Mouse (Mus musculus) forelimb bud, embryonic 11.5 days (tissue): ENCODE results near the gene Dnase1.
"Not testable (repeated sequence)": the region's sequence is repeated elsewhere in the genome, so short reads cannot be mapped to it uniquely, and the experiment has no call there.

ENCODE experiments used
- DNase-seq: peaks from one replicate; pipeline ENCODE4 v3.0.0-alpha.2; 2012; ENCODE audit warnings: low read depth, low spot score

Gene Dnase1

GRCm38 (mm10) chr16:4036807-4037206 lies at the start of gene Dnase1:
Gene Dnase1, plus strand, starts transcription at chr16:4036942.
- no peak for DNase-seq

DNA sequence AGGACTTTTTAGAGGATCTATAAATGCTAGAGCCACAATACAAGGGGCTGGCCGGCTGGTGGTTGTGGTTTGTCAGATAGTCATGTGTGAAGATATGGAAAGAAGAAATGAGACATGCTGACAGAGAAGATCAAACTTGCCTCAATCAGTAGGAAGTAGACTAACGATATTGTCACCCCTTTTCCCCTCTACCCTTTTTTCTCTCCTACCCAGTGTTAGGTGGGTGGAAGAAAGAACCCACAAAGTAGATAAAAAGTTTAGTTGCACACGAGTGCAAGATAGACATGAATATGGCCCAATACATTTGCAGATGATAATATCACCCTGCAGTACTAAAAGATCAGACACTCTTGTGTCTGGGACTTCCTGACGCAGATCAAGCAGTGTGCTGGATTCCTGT lies 48.3 kb upstream of the Dnase1 start:
- no peak for DNase-seq

GRCm38 (mm10) chr16:4003489-4004398 lies 33.0 kb upstream of the Dnase1 start, which contains the start of gene Slx4:
Gene Slx4, minus strand, starts transcription at chr16:4003770.
- DNase-seq: peak; percentile 99

DNA sequence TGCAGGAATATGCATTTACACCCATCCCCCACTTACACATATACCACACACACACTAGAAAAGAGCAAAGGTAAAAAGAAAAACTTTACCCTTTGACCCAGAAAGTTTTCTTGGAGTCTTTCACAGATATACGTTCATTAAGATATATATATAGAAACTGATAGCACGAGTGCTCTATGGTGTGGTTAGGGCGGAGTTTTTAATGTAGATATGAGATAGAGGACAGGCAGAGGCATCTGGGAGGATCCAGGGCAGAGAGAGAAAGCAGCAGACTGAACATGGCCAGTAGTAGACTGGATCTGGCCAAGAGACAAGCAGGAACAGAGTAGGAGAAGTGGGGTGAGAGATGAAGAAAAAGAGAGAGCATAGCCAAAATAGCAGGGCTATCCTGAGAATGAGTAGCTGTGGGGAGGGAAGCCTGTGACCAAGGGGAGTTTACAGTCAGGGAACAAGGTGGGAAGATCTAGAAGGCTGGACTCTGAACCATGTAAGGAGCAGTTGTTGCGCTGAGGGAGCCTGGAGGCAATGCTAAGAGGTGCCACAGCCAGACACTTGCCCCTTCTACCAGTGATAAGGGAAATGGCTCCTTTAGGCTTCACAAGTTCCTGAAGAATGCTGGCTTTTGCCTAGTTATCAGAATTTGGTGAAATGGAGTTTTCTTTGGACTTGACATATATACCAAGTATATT lies 23.7 kb upstream of the Dnase1 start:
- no peak for DNase-seq

DNA sequence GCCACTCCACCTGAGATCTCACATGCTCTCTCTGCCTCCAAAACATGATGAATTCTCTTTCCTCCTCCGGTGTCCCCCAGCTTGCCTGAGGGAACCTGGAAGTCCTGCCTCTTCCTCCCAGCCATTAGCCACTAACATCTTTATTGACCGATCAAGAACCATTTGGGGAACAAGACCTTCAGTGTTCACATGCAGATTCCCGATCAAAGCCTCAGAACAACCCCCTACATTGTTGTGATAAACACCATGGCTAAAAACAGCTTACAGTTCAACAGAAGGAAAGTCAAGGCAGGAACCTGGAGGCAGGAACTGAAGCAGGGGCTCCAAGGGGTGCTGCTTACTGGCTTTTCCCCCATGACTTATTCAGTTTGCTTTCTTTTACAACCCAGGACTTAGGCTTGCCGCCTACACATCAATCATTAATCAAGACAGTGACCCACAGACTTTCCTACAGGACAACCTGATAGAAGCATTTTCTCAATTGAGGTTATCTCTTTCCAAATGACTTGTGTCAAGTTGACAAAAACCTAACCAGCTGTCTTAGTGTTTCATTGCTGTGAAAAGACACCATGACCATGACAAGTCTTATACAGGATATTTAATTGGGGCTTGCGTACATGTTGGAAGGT lies 22.6 kb upstream of the Dnase1 start:
- no peak for DNase-seq

DNA sequence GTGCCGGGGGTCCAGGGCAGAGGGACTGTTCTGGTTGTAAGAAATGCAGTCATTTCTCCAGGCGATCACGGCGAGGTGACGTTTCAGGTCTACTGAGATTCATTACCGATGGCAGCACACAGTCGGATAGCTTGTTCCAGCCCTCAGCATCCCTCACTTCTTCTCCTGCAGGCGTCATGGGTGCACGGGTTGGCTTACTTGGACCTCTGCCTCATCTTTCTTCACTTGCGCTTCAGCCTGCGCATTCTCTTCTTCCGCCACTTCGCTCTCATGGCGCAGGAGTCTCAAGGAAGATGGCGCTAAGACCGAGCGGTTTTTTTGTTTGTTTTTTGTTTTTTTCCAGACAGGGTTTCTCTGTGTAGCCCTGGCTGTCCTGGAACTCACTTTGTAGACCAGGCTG lies 20.0 kb upstream of the Dnase1 start:
- DNase-seq: not testable (repeated sequence)

GRCm38 (mm10) chr16:4017466-4017865 lies 19.3 kb upstream of the Dnase1 start:
- DNase-seq: not testable (repeated sequence)

DNA sequence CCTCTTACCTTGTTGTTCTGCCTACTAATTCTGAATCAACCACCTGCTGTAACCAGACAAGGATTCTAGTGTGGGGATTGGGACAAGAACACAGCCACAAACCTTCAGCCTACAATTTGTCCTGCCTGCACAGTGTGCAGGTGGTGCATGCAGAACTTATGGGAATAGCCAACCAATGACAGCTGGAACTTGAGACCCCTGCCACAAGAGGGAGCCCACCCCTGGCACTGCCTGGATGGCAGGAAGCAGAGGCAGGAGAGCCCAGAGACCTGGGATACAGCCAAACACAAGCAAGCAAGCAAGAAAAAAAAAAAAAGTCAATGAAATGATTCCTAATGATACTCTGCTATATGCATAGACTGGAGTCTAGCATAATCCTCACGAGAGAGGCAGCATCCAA lies 15.5 kb upstream of the Dnase1 start:
- DNase-seq: no peak

DNA sequence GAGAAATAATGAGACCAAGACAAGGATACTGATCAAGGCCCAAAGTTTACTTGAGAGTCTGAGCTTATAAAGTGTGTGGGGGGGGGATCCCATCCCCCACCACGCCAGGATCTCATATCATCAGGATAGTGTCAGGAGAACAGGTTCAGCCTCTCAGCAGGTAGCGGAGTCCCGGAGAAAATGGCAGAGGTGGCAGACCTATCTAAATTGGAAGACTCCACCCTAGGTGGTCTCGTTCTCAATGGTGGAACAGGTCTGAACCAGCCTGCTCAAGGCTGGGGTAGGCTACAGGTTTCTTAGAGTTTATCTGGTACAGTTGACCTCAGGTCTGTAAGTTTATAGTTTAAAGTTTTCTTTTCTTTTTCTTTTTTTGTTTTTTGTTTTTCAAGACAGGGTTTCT lies 14.0 kb upstream of the Dnase1 start:
- DNase-seq: no peak

- DNase-seq: no peak
These were observed 10.1 kb upstream of the Dnase1 start for GRCm38 (mm10) chr16:4026672-4027071.

GRCm38 (mm10) chr16:4027211-4027610 lies 9.5 kb upstream of the Dnase1 start:
- no peak for DNase-seq

- DNase-seq: no peak
These were observed 7.3 kb upstream of the Dnase1 start for GRCm38 (mm10) chr16:4029371-4029841.

DNA sequence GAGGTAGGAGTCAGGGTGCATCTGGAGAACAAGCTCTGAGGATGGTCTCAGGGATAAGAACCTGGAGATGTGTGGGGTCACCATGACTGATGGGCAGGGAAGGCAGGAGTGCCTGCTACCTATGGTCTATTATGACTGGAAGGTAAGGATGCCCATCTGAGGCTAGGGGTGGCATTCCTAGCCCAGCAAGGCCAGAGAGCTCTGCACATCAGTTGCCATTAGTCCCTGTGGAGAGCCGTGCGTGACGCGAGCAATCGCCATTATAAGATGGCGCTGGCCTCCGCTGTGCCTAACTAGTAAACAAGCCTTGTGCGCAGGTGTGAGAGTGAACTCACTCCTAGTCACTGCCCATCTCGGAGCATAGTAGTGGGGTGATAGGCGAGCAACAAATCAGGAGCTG lies 6.2 kb upstream of the Dnase1 start:
- DNase-seq: no peak

GRCm38 (mm10) chr16:4031441-4032274 lies 5.1 kb upstream of the Dnase1 start:
- no peak for DNase-seq

DNA sequence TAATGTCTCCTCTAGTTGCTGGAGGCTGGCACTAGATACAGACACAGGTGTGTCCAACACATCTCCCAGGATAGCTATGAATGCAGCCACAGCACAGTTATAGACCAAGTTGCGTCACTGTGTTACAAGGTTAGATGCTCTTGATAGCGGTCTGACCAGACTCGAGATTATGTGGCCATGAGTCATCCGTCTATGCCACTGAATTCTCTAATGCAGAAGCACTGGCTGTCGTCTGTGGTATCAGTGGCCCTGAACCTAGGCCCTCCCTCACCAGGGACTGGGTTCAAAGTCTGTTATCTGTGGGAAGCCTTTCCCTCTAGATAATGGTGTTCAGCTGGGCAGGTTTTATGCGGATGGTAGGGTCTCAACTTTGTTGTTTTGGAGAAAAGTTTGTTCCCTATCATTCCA lies 4.4 kb upstream of the Dnase1 start:
- DNase-seq: no peak

DNA sequence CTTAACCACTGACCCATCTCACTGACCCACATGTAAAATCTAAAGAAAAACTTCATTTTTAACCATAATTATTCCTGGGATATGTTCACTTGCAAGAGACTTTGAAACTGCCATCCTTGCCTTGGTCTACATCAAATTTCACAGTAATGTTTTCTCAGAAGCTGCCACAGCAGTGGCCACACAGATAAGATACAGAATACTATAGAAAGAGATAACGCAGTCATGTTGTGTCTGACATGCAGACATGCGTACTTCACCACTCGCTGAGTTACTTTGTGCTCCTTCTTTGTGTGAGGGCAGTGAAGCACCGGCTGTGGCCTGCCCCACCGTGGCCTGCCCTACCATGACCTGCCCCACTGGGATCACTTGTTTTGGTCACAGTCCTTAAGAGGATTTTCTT lies 2.8 kb upstream of the Dnase1 start:
- no peak for DNase-seq

DNA sequence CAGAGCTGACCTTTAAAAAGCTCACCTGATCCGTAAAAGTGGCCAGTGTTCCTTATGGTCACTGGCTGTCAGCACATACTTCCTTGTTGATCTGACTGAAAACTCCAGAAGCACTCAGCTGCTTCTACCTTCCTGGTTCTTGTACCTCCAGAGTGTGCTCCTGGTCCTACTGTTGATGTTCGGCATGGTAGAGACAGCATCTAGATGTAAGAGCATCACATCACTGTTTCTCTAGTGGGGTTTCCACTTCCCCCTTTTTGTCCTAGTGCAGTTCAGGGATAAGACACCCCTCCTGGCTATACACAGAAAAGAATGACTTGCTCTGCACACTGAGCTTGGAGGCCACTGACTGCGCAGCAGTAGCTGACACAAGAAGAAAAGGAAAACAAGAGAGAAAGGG lies 2.3 kb upstream of the Dnase1 start:
- no peak for DNase-seq

- no peak for DNase-seq
These were observed 1.2 kb upstream of the Dnase1 start for GRCm38 (mm10) chr16:4035575-4035974.

GRCm38 (mm10) chr16:4037690-4038089 lies 948 bp downstream of the Dnase1 start:
- DNase-seq: no peak

DNA sequence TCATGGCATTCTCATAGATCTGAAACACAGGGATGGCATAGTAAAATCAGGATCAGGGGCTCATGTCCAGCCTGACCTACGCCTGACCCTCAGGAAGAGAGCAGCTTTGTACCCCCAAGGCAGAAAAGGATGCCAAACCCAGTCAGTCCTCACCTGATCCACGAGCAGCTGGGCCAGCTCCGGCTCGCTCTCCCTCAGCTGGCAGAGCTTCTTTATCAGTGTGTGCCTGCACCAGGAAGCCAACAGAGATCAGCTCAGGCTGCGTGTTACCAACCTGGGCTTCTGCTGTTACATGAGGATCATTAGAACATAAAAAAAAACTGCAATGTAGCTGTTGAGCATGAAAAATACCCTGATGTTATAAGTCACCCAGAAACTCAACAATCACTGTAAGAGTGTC lies 3.5 kb downstream of the Dnase1 start:
- DNase-seq: no peak

- DNase-seq: no peak
These were observed 4.9 kb downstream of the Dnase1 start for GRCm38 (mm10) chr16:4041646-4042045.
